In genomic region chr13:38144962-38145713, GRCm38 (mm10) we compare ENCODE assay signal across 7 mouse cellular contexts. TPM values are rescaled to one million over a fixed set of nuclear protein-coding genes. Genes with fewer than 3 reads are reported as not detected.
DNase-seq lines count a peak whose midpoint lies in the region; ATAC-seq lines count a peak whose summit lies in the region.

No protein-coding gene starts in this region.

- peak; percentile 72 for DNase-seq in embryonic facial prominence, embryonic 11.5 days (ENCODE audit: low spot score)
- no peak for DNase-seq in layer of hippocampus, adult 18-20 months (ENCODE audit: low spot score in 2 of 2)
- no peak for DNase-seq in spleen, postnatal 4 days (ENCODE audit: low spot score in 2 of 2)

- H3K27ac ChIP-seq in embryonic facial prominence, embryonic 11.5 days (replicated peaks; ENCODE audit: low read depth, low read length), result no peak overlapping the region
- no peak overlapping the region for H3K27ac ChIP-seq in hindbrain, embryonic 12.5 days
- H3K27ac ChIP-seq in limb, embryonic 15.5 days, result peak overlapping the region; percentile 68
- H3K27ac ChIP-seq in neural tube, embryonic 13.5 days (replicated peaks), result no peak overlapping the region

- no peaks in the 10 kb centered on the region for H3K4me1 ChIP-seq in embryonic facial prominence, embryonic 11.5 days (ENCODE audit: control insufficient read depth, insufficient read depth, low read length)
- peaks cover 4% of the 10 kb centered on the region; the same call in 1 of the 2 replicates for H3K4me1 ChIP-seq in hindbrain, embryonic 12.5 days
- peaks cover 3% of the 10 kb centered on the region; the same call in 1 of the 2 replicates for H3K4me1 ChIP-seq in limb, embryonic 15.5 days
- no peaks in the 10 kb centered on the region for H3K4me1 ChIP-seq in neural tube, embryonic 13.5 days (replicated peaks)

- 6% methylated on average over 20 of the region's 20 CpGs for WGBS in embryonic facial prominence, embryonic 11.5 days
- 9% methylated on average over 20 of the region's 20 CpGs for WGBS in hindbrain, embryonic 12.5 days
- 8% methylated on average over 20 of the region's 20 CpGs for WGBS in limb, embryonic 15.5 days
- 12% methylated on average over 20 of the region's 20 CpGs for WGBS in neural tube, embryonic 13.5 days

- no peaks in the 10 kb centered on the region for H3K9me3 ChIP-seq in embryonic facial prominence, embryonic 11.5 days (replicated peaks; ENCODE audit: control insufficient read depth, low read length)
- H3K9me3 ChIP-seq in hindbrain, embryonic 12.5 days (replicated peaks), result no peaks in the 10 kb centered on the region
- no peaks in the 10 kb centered on the region for H3K9me3 ChIP-seq in limb, embryonic 15.5 days
- H3K9me3 ChIP-seq in neural tube, embryonic 13.5 days, result no peaks in the 10 kb centered on the region

- H3K36me3 ChIP-seq in embryonic facial prominence, embryonic 11.5 days (replicated peaks; ENCODE audit: control insufficient read depth, insufficient read depth, low read depth, low read length), result no peaks in the 10 kb centered on the region
- no peaks in the 10 kb centered on the region for H3K36me3 ChIP-seq in hindbrain, embryonic 12.5 days
- H3K36me3 ChIP-seq in limb, embryonic 15.5 days, result no peaks in the 10 kb centered on the region
- no peaks in the 10 kb centered on the region for H3K36me3 ChIP-seq in neural tube, embryonic 13.5 days

- no peak overlapping the region for H3K9ac ChIP-seq in embryonic facial prominence, embryonic 11.5 days (replicated peaks; ENCODE audit: low read length)
- H3K9ac ChIP-seq in hindbrain, embryonic 12.5 days, result no peak overlapping the region
- H3K9ac ChIP-seq in limb, embryonic 15.5 days, result no peak overlapping the region
- H3K9ac ChIP-seq in neural tube, embryonic 13.5 days, result no peak overlapping the region

- H3K27me3 ChIP-seq in embryonic facial prominence, embryonic 11.5 days (ENCODE audit: control insufficient read depth, insufficient read depth, low read length), result 0 out of 2 replicates have a peak, but pooled peaks cover 3% of the 10 kb centered on the region
- H3K27me3 ChIP-seq in hindbrain, embryonic 12.5 days, result peaks cover 41% of the 10 kb centered on the region
- peaks cover 9% of the 10 kb centered on the region for H3K27me3 ChIP-seq in limb, embryonic 15.5 days
- peaks cover 43% of the 10 kb centered on the region for H3K27me3 ChIP-seq in neural tube, embryonic 13.5 days

- no peak for ATAC-seq in embryonic facial prominence, embryonic 11.5 days (replicated peaks; ENCODE audit: insufficient number of reproducible peaks, low FRiP score, low TSS enrichment, low read depth)
- ATAC-seq in hindbrain, embryonic 12.5 days (ENCODE audit: low FRiP score), result no peak
- ATAC-seq in limb, embryonic 15.5 days (ENCODE audit: insufficient number of reproducible peaks, low FRiP score, low TSS enrichment, low read depth), result no peak
- ATAC-seq in neural tube, embryonic 13.5 days (ENCODE audit: low read depth), result no peak
- no peak for ATAC-seq in megakaryocyte progenitor cell, adult 5-6 weeks (replicated peaks; ENCODE audit: poor library complexity)

- no peak overlapping the region for H3K4me3 ChIP-seq in embryonic facial prominence, embryonic 11.5 days (ENCODE audit: low read depth, low read length)
- H3K4me3 ChIP-seq in hindbrain, embryonic 12.5 days, result no peak overlapping the region
- peak overlapping the region; percentile 20 for H3K4me3 ChIP-seq in limb, embryonic 15.5 days
- H3K4me3 ChIP-seq in neural tube, embryonic 13.5 days, result 0 out of 2 replicates have a peak overlapping the region, but pooled peaks have one; percentile 0

- H3K4me2 ChIP-seq in embryonic facial prominence, embryonic 11.5 days (ENCODE audit: low read depth, low read length), result peak overlapping the region; percentile 29
- peak overlapping the region; percentile 31 for H3K4me2 ChIP-seq in hindbrain, embryonic 12.5 days (replicated peaks)
- peak overlapping the region; percentile 39 for H3K4me2 ChIP-seq in limb, embryonic 15.5 days
- peak overlapping the region; percentile 19 for H3K4me2 ChIP-seq in neural tube, embryonic 13.5 days

RNA-seq across cellular contexts. Expression of gene Dsp, which starts 6.0 kb away (rescaled TPM):
- polyA plus RNA-seq in embryonic facial prominence, embryonic 11.5 days (2014; fragmentation: Nextera tagmentation; extraction: Ambion mirVana), result 5.7 and 6.1 TPM in 2 replicates
- polyA plus RNA-seq in hindbrain, embryonic 12.5 days (2016; fragmentation: Nextera tagmentation; extraction: Ambion mirVana), result 1.4 and 1.5 TPM in 2 replicates
- polyA plus RNA-seq in limb, embryonic 15.5 days (2015; fragmentation: Nextera tagmentation; extraction: Ambion mirVana), result 59.1 and 65.0 TPM in 2 replicates
- 0.15 and 0.22 TPM in 2 replicates for polyA plus RNA-seq in neural tube, embryonic 13.5 days (2015; fragmentation: Nextera tagmentation; extraction: Ambion mirVana)
- 10 to 100 TPM; 10.3 to 10.7 TPM for total RNA-seq in layer of hippocampus, adult 18-20 months (2021)
- 0.37 and 0.64 TPM in 2 replicates for total RNA-seq in megakaryocyte progenitor cell, adult 5-6 weeks (2015)
- 0.95 and 1.0 TPM in 2 replicates for total RNA-seq in megakaryocyte progenitor cell, adult 5-6 weeks (2017)

RNA-seq across cellular contexts. Expression of gene Snrnp48, which starts 59.6 kb away (rescaled TPM):
- polyA plus RNA-seq in embryonic facial prominence, embryonic 11.5 days (2014; fragmentation: Nextera tagmentation; extraction: Ambion mirVana), result 35.7 and 42.3 TPM in 2 replicates
- 36.9 and 37.3 TPM in 2 replicates for polyA plus RNA-seq in hindbrain, embryonic 12.5 days (2016; fragmentation: Nextera tagmentation; extraction: Ambion mirVana)
- 29.8 and 34.3 TPM in 2 replicates for polyA plus RNA-seq in limb, embryonic 15.5 days (2015; fragmentation: Nextera tagmentation; extraction: Ambion mirVana)
- polyA plus RNA-seq in neural tube, embryonic 13.5 days (2015; fragmentation: Nextera tagmentation; extraction: Ambion mirVana), result 27.8 and 33.8 TPM in 2 replicates
- total RNA-seq in layer of hippocampus, adult 18-20 months (2021), result 10 to 100 TPM; 21.5 to 21.7 TPM
- total RNA-seq in megakaryocyte progenitor cell, adult 5-6 weeks (2015), result 63.3 and 73.8 TPM in 2 replicates
- 65.3 and 112 TPM in 2 replicates for total RNA-seq in megakaryocyte progenitor cell, adult 5-6 weeks (2017)

Comparison
In these comparisons a context has a peak if more than half of its experiments do, and no peak if none do; other contexts are left out.
1. H3K4me3 ChIP-seq: peak in limb, embryonic 15.5 days (single experiment) and neural tube, embryonic 13.5 days (single experiment); none in embryonic facial prominence, embryonic 11.5 days (single experiment) and hindbrain, embryonic 12.5 days (single experiment).
2. Peak in every context shown above with its lines, with median percentiles within 50 percentile points of each other: H3K4me2 ChIP-seq.